Mouse (Mus musculus): ENCODE data around the gene Igsf9. TPM values are rescaled to one million over a fixed set of nuclear protein-coding genes. Genes with fewer than 3 reads are reported as not detected.

The Igsf9 gene
- polyA plus RNA-seq, 1 experiment, result 2.2 TPM

DNA sequence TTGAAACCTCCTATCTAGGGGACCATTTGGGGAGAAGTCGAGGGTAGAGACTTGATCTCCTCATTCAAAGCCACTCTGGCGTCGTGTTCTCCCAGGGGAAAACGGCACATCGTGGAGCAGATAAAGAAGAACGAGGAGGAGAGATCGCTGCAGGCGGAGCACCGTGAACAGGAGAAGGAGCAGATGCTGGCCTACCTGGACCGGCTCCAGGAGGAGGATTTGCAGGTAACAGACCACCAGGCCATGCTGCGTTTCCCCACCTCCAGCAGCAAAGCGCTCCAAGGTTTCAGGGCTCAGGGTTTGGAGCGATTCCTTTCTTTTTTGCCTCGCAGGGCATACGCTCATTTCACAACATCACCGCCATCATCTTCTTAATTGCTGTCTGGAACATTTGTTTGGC lies 53.5 kb downstream of the Igsf9 start:
- Histone ChIP-seq H3K4me1 (ENCODE audit: control insufficient read depth, insufficient read depth, low read length) (peaks cover 4% of the 10 kb centered on the region), H3K27ac (ENCODE audit: insufficient read depth, low read length) (no peak overlapping the region), H3K4me3 (replicated peaks; ENCODE audit: insufficient read depth, low read depth, low read length) (no peak overlapping the region), H3K27me3 (ENCODE audit: control insufficient read depth, insufficient read depth, low read length) (no peaks in the 10 kb centered on the region)
- no peak for TF ChIP-seq CTCF (IDR thresholded peaks at IDR 0.05; ENCODE audit: borderline replicate concordance, insufficient read depth, low read depth, low read length)
- TF ChIP-seq POLR2A (IDR thresholded peaks at IDR 0.05; ENCODE audit: borderline replicate concordance, insufficient read depth, low read length), result no peak
- WGBS, result 49% methylated on average over 16 of the region's 16 CpGs
- DNase-seq, result no peak

DNA sequence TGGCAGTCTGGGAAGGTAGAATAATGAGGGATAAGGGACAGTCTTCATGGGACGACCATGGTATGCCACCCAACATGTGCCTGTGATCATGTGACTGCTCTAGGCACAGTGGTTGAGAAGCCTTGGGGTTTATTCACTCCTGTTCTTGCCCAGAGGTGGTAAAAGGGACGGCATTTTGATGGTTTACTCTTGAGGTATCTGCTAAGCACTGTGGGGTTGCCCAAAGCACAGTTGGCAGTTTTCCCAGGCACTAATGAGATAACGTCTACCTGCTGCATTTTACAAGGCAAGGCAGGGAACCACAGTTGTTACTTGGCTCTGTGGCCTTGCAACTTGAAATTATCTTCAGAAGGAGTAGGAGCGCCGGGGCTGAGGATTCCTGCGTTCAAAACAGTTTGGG lies 58.2 kb downstream of the Igsf9 start:
- Histone ChIP-seq H3K4me3 (replicated peaks; ENCODE audit: insufficient read depth, low read depth, low read length) (no peak overlapping the region), H3K27me3 (ENCODE audit: control insufficient read depth, insufficient read depth, low read length) (no peaks in the 10 kb centered on the region; the same call in 1 of the 2 replicates), H3K4me1 (ENCODE audit: control insufficient read depth, insufficient read depth, low read length) (peaks cover 4% of the 10 kb centered on the region), H3K27ac (ENCODE audit: insufficient read depth, low read length) (no peak overlapping the region)
- DNase-seq, result no peak
- no peak for TF ChIP-seq CTCF (IDR thresholded peaks at IDR 0.05; ENCODE audit: borderline replicate concordance, insufficient read depth, low read depth, low read length)
- TF ChIP-seq POLR2A (IDR thresholded peaks at IDR 0.05; ENCODE audit: borderline replicate concordance, insufficient read depth, low read length), result no peak
- 33% methylated on average over 6 of the region's 6 CpGs for WGBS

DNA sequence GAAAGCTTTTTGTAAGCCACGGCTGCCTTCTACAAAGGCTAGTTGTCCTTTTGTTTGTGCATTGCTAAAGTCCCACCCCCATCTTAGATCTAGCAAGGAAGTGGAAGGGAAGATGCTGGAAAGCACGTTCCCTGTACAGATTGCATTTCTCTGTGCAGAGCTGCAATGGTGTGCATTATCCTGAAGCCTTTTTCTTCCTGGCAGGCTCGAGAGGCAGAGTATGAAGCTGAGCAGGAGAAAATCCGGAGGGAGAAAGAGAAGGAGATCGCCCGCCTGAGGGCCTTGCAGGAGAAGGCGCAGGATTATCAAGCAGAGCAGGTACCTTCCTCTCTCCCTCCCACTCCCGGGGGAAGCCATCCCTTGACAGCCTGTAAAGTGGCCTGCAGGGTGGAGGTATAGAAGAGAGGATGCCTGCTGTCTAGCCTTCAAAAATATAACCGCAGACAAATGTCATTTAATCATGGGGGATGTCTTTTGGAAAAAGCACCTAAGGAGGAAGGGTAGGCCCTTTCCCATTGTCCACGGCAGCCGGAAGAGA lies 58.8 kb downstream of the Igsf9 start:
- H3K27ac ChIP-seq (ENCODE audit: insufficient read depth, low read length), result no peak overlapping the region
- 65% methylated on average over 11 of the region's 11 CpGs for WGBS
- H3K27me3 ChIP-seq (ENCODE audit: control insufficient read depth, insufficient read depth, low read length), result no peaks in the 10 kb centered on the region; the same call in 1 of the 2 replicates
- TF ChIP-seq POLR2A (IDR thresholded peaks at IDR 0.05; ENCODE audit: borderline replicate concordance, insufficient read depth, low read length) (no peak), CTCF (IDR thresholded peaks at IDR 0.05; ENCODE audit: borderline replicate concordance, insufficient read depth, low read depth, low read length) (no peak)
- no peaks in the 10 kb centered on the region; the same call in none of the 2 replicates for H3K4me1 ChIP-seq (ENCODE audit: control insufficient read depth, insufficient read depth, low read length)
- no peak overlapping the region for H3K4me3 ChIP-seq (replicated peaks; ENCODE audit: insufficient read depth, low read depth, low read length)
- DNase-seq, result no peak

DNA sequence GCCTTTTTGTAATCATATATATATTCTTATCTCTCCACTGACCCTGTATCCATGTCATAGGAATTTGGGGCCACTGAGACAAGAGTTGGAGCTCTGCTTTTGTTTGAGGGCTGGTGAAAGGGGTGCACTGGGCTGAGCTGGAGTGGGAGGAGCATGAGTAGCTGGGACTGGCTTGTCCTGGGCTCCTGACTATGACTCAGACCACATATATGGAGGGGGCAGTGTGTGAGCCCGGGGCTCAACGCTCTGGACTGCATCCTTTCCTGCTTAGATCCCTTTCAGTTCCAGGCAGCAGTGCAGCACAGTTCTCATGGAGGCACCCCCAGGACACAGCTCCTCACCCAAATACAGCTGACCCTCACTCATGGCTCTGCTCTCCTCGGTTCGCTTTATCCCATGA lies 64.5 kb downstream of the Igsf9 start:
- DNase-seq, result no peak

More for the DNA sequence above, 64.5 kb downstream of the Igsf9 start:
- Histone ChIP-seq H3K4me1 (ENCODE audit: control insufficient read depth, insufficient read depth, low read length) (no peaks in the 10 kb centered on the region), H3K27ac (ENCODE audit: insufficient read depth, low read length) (no peak overlapping the region), H3K4me3 (replicated peaks; ENCODE audit: insufficient read depth, low read depth, low read length) (no peak overlapping the region), H3K27me3 (ENCODE audit: control insufficient read depth, insufficient read depth, low read length) (no peaks in the 10 kb centered on the region; the same call in 1 of the 2 replicates)
- no peak for TF ChIP-seq POLR2A (IDR thresholded peaks at IDR 0.05; ENCODE audit: borderline replicate concordance, insufficient read depth, low read length)
- TF ChIP-seq CTCF (IDR thresholded peaks at IDR 0.05; ENCODE audit: borderline replicate concordance, insufficient read depth, low read depth, low read length), result no peak
- 86% methylated on average over 4 of the region's 4 CpGs for WGBS

Other genes with a start within 250 kb of the Igsf9 start
- 0.03 TPM in 1 of 2 replicates, not detected in the other for gene Atp1a4, start 223.4 kb upstream of the Igsf9 start, polyA plus RNA-seq (2012; rRNA removed)
- 254 and 269 TPM in 2 replicates for gene Igsf8, start 220.1 kb upstream of the Igsf9 start, polyA plus RNA-seq (2012; rRNA removed)
- 535 and 584 TPM in 2 replicates for gene Atp1a2, start 183.7 kb upstream of the Igsf9 start, polyA plus RNA-seq (2012; rRNA removed)
- 116 and 130 TPM in 2 replicates for gene Kcnj9, start 152.5 kb upstream of the Igsf9 start, polyA plus RNA-seq (2012; rRNA removed)
- 141 and 174 TPM in 2 replicates for gene Kcnj10, start 140.6 kb upstream of the Igsf9 start, polyA plus RNA-seq (2012; rRNA removed)
- gene Pigm, start 105.2 kb upstream of the Igsf9 start, polyA plus RNA-seq (2012; rRNA removed), result 7.5 and 7.9 TPM in 2 replicates
- 0.74 and 0.87 TPM in 2 replicates for gene Slamf9, start 6.4 kb upstream of the Igsf9 start, polyA plus RNA-seq (2012; rRNA removed)
- 12.9 and 13.0 TPM in 2 replicates for gene Tagln2, start 18.3 kb downstream of the Igsf9 start, polyA plus RNA-seq (2012; rRNA removed)
- 1.00 and 1.0 TPM in 2 replicates for gene Cfap45, start 39.0 kb downstream of the Igsf9 start, polyA plus RNA-seq (2012; rRNA removed)
- 0.46 and 0.65 TPM in 2 replicates for gene Vsig8, start 74.2 kb downstream of the Igsf9 start, polyA plus RNA-seq (2012; rRNA removed)
- gene Slamf8, start 108.8 kb downstream of the Igsf9 start, polyA plus RNA-seq (2012; rRNA removed), result 0.07 and 0.10 TPM in 2 replicates
- gene Fcrl6, start 120.8 kb downstream of the Igsf9 start, polyA plus RNA-seq (2012; rRNA removed), result 0.10 TPM in 1 of 2 replicates, not detected in the other
- 14.8 and 16.2 TPM in 2 replicates for gene Dusp23, start 151.2 kb downstream of the Igsf9 start, polyA plus RNA-seq (2012; rRNA removed)
- not detected in 2 replicates for gene Crp, start 216.3 kb downstream of the Igsf9 start, polyA plus RNA-seq (2012; rRNA removed)